Mouse (Mus musculus) kidney, adult 18-20 months (tissue): ENCODE data around the gene Clstn2.

Experiments used
- DNase-seq: peaks from one replicate; pipeline ENCODE4 v3.0.0; 2021

The Clstn2 gene

GRCm38 (mm10) chr9:97950378-97951006, 82.5 kb downstream of the Clstn2 start:
- no peak for DNase-seq

- no peak for DNase-seq
Observed at GRCm38 (mm10) chr9:97919326-97919725, 113.7 kb downstream of the Clstn2 start.

DNA sequence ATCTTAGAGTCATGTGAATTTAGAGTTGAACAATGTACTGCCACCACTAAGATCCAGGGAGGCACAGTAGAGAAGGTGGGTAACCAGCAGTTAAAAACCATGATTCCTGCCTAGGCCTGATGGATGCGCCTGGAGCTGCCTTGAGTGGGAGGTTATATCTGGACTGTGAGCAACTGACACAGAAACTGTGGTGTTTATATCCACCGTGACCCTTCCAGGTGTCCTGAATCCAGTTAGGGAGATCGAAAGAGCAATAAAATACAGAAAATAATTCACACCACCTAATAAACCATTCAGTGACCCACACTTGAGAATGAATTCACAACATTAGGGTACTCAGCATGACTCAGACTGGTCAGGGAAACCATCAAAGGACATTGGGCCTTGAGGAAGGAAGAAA, 141.6 kb downstream of the Clstn2 start:
- no peak for DNase-seq

DNA sequence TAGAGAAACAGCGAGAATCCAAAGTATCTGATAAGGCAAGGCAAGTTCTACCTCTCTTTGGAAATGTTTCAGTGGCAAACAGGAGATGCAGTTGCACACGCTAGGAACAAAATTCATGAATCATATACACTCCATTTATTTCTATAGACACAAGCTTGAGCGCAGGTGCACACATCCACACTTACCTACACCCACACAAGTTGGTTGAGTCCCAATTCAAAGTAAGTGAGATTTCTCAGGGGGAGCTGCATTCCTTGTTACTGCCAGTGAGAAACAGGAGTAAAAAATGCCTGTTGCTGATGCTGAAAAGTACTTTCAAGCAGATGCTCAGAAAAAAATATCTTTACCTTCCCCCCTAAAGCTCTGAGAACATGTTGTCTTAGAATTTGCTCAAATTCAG, 149.6 kb downstream of the Clstn2 start:
- DNase-seq, result no peak

- DNase-seq, result no peak
Observed at GRCm38 (mm10) chr9:97867013-97867700, 165.8 kb downstream of the Clstn2 start.

GRCm38 (mm10) chr9:97852859-97853258, 180.1 kb downstream of the Clstn2 start:
- DNase-seq, result no peak

DNA sequence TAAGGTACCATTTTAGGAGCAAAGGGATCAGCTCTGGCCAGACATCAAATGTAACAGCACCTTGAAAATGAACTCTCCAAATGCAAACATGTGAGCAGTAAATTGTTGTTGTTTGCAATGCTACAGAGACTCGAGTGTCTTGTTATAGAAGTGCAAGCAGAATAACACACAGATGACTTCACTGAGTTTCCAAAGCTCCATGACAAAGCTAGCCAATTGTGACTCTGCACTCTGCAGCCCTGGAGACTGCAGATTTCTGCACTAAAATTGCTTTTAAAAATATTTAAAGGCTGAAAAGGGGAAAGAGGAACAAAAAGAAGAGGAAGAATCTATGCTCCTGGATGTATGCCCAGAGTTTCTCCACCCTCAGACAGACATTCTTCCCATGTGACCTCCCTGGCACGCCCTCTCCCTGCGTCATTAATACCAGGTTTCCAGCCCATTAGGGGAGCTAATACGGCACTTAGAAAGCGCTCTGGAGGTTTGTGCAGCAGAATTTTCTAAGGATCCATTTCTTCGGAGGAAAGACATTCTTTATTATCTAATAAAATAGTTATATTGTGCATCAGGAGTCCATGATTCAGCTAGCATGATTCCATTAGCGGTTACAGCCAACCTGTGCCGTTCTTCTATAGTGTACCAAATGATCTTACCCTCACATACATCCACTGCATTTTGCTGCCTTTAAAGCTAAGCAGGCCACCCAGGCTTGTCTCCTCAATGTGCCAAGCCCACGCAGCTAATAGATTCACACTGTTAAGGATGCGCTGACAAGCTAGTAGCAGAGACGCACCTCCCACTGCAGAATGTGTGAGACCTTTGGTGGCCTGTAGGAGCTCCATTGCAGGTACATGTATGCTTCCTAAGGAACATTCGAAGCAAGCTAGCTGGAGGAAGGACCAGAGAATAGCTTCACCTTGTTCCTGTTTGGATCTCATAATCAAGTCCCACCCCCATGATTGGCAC, 184.8 kb downstream of the Clstn2 start:
- no peak for DNase-seq

- DNase-seq, result no peak
Observed at GRCm38 (mm10) chr9:97842054-97842453, 190.9 kb downstream of the Clstn2 start.

DNA sequence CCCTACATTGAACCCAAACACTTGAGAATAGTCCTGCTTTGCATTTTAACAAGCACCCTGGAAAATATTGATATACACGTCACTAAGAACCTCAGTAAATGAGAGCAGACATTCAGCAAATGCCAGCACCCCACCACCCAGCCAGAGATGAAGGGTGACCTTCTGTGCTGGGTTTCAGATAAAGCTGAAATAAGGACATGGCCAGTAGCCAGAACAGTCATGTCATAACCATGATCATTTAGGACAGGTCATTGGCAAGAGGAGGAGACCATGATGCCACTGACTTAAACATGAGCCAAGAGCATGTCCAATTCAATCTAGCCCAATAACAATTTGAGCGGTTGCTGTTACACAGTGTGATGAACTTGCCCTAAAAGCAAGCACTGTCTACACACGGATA, 201.8 kb downstream of the Clstn2 start:
- no peak for DNase-seq

GRCm38 (mm10) chr9:97829919-97830318, 203.1 kb downstream of the Clstn2 start:
- DNase-seq, result no peak

GRCm38 (mm10) chr9:97827689-97828088, 205.3 kb downstream of the Clstn2 start:
- no peak for DNase-seq

DNA sequence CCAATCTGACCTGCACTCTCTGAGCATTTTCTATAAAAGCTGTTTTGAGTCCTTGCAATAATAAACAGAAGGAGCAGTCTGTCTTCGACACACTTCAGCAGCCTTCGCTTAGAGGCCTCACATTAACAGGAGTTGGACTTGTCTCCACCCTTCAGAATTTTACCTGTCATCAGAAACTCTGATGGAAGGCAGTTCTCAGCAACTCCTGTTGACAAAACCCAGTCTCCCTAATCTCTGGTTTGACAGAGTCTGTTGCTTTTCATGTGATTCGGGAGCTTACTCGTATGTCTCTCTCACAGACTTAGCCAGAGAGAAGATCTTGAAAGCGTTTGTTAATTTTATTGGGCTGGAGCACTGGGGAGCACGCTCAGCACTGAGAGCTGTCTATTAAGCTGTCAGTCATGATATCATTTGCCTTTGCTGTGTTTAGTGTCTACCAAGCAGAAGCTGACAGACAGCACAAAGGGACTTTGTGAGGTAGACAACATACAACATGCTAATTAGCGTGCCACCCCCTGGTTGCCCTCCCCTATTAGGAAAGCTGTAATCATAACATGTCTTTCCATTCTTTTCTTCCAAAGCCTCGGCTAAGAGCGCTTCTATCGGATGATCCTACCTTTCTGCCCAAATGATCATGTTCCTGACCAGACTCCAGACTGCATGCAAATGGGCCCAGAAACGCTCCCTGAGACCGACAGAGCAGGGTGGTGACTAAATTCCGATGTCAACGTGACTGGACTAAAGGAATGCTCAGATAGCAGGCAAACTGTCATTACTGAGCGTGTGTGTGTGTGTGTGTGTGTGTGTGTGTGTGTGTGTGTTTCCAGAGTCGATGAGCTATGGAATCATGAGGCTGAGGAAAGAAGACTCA, 206.7 kb downstream of the Clstn2 start:
- no peak for DNase-seq

- no peak for DNase-seq
Observed at GRCm38 (mm10) chr9:97817116-97817515, 215.9 kb downstream of the Clstn2 start.

DNA sequence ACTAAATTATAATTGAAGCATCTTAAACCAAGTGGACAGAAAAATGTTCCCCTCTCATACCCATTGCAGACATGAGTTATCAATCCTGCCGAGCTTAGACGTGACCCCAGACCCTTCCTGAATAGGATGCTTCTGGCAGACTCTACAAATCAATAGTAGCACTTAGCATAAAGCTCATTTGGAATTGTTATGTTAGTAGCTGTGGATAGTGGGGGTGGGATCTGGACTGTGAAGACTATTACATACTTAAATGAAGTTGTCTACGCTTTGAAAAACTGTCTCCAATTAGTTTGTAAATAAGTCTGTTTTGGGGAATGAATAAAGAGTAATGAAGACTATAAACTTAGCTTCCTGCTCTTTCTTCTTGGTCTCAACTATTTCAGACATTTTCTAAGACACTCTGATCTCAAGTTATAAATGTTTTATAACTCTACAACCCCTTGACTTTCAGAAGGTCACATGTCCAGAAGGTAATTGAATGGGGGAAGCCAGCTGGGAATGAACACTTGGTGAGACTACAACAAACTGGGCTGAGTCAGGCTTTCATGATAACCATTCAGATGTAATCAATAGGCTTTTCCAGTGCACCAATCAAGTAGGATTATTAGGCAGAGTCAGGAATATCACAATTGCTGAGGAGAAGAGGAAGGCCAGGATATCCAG, 216.7 kb downstream of the Clstn2 start:
- DNase-seq, result no peak

DNA sequence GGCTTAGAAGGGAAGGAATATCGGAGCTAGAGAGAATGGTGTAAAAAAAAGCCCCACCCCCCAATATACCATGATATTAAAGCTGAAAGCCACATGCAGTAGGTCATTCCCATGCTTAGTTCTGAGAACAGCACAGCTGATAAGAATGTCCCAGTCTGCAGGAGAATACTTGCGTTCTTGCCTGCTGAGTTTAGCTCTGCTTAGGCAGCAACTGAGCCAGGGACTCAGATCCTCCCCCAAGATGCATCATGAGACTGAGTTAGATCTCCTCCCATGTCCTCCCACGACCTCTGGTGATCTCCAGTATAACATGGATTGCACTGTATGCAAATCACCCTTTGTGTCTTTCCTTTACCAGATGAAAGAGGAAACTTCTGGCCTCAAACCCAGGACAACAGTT, 219.8 kb downstream of the Clstn2 start:
- DNase-seq, result no peak

DNA sequence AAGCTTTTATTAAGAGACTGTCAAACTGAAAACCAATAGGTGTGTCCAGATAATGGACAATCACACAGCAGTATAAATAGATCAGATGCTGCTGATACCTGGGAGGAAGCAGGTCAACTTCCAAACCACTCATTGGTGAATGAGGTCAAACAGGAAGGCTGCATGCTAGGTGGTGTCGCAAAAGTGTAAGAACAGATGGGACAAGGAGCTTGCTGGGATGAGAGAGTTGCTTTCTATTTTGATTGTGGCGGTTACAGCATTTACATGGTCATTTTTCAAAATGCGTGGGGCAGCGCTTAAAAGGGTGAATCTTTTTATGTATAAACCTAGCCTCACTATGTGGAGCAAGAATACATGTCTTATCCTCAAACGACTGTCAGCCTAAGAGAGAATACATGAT, 225.9 kb downstream of the Clstn2 start:
- DNase-seq, result no peak

GRCm38 (mm10) chr9:97793661-97794060, 239.3 kb downstream of the Clstn2 start:
- no peak for DNase-seq

GRCm38 (mm10) chr9:97788151-97788670, 244.8 kb downstream of the Clstn2 start:
- DNase-seq, result no peak

DNA sequence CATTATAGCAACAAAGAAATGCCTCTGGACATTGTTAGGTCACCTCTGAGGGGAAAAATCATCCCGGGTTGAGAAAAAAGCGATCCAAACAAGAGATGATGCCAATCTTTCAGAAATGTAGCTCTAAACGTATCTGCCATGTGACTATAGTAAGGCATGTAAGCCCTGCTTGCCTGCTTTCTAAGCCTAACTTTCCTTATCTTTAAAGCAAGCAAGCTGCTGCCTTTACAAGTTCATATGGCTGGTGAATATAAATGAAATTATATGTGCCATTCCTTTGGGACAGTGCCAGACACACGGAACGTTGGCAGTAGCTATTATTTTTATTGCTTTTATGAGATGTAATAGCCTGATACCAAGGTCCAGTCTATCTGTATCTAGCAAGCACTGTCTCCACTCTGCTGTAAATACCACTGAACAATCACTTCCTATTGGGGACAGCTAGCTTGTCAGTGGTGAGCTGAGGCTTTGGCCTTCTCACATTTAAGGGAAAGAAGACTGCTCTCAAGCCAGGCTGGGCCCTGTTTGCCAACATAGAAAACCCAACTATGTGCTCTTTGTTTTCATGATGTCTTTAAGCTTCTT, 252.9 kb downstream of the Clstn2 start:
- no peak for DNase-seq

- no peak for DNase-seq
Observed at GRCm38 (mm10) chr9:97775770-97776169, 257.2 kb downstream of the Clstn2 start.

DNA sequence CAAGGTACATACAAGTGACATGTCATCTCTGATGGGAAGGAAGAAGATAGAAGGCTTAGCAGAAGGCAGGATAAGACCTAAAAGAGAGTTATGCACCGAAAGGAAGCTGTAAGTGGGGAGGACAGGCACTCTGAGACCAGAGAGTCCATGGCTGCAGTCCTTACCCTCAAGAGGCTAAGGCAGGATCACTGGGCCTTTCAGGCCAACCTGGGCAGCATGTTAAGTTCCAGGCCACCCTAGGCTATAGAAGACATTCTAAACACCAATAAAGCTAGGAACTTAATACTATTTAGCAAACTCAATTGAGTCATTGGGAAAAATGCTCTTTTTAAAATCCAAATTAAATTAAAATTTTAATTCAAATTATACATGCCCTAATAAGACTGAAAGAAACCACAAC, 258.0 kb downstream of the Clstn2 start:
- no peak for DNase-seq
